Mouse (Mus musculus): Measurements from ENCODE around the gene Cyp4b1. TPM values are rescaled to one million over a fixed set of nuclear protein-coding genes. Genes with fewer than 3 reads are reported as not detected.
"Not testable (repeated sequence)": the region's sequence is repeated elsewhere in the genome, so short reads cannot be mapped to it uniquely, and the experiment has no call there.

The Cyp4b1 gene
- polyA plus RNA-seq, 1 experiment = 0.11 TPM

DNA sequence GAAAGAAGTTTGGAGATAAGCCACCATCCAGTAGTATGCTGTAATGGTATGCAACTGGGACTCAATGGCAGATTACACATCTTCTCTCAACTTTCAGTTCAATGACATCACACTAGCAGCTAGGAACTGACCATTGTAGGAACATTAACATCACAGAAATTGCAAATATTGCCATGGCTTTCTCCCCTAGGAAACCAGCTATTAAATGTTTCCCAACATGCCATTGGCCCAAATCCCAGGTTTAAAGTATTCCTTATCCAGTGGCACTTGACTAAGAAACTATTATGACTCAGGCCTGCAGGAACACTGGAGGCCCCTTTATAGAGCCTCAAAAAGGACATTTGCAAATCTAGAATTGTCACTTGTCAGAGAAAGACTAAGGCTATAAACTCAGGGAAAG, 1.8 kb upstream of the Cyp4b1 start:
- no peak for DNase-seq
- TF ChIP-seq CTCF (IDR thresholded peaks at IDR 0.05; ENCODE audit: borderline replicate concordance, insufficient read depth, low read depth, low read length) (no peak), POLR2A (IDR thresholded peaks at IDR 0.05; ENCODE audit: borderline replicate concordance, insufficient read depth, low read length) (no peak)
- H3K27me3 ChIP-seq (ENCODE audit: control insufficient read depth, insufficient read depth, low read length) = no peaks in the 10 kb centered on the region
- H3K4me3 ChIP-seq (replicated peaks; ENCODE audit: insufficient read depth, low read depth, low read length) = no peak overlapping the region
- H3K4me1 ChIP-seq (ENCODE audit: control insufficient read depth, insufficient read depth, low read length) = no peaks in the 10 kb centered on the region
- no peak overlapping the region for H3K27ac ChIP-seq (ENCODE audit: insufficient read depth, low read length)

DNA sequence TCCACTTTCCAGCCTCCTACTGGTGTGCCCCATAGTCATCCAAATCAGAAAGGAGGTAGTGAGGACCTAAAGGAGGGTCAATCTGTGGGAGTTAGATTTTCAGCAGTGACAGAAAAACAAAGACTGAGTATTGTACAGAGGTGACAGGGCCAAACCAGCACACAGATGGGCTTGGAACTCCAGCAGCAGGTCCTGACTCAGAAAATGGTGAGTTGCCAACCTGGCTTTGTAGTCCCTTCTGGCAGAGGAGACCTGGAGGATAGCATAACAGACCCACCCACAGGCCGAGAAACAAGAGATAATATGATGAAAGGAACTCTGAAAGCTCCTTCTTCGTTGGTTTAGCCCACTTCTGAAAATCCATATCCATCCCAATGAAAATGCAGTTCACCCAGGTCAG, 1.2 kb upstream of the Cyp4b1 start:
- 47% methylated on average over 2 of the region's 2 CpGs for WGBS
- H3K27me3 ChIP-seq (ENCODE audit: control insufficient read depth, insufficient read depth, low read length) = no peaks in the 10 kb centered on the region
- no peak for DNase-seq
- H3K27ac ChIP-seq (ENCODE audit: insufficient read depth, low read length) = no peak overlapping the region
- no peak overlapping the region for H3K4me3 ChIP-seq (replicated peaks; ENCODE audit: insufficient read depth, low read depth, low read length)
- no peak for TF ChIP-seq CTCF (IDR thresholded peaks at IDR 0.05; ENCODE audit: borderline replicate concordance, insufficient read depth, low read depth, low read length)
- no peak for TF ChIP-seq POLR2A (IDR thresholded peaks at IDR 0.05; ENCODE audit: borderline replicate concordance, insufficient read depth, low read length)
- no peaks in the 10 kb centered on the region for H3K4me1 ChIP-seq (ENCODE audit: control insufficient read depth, insufficient read depth, low read length)

DNA sequence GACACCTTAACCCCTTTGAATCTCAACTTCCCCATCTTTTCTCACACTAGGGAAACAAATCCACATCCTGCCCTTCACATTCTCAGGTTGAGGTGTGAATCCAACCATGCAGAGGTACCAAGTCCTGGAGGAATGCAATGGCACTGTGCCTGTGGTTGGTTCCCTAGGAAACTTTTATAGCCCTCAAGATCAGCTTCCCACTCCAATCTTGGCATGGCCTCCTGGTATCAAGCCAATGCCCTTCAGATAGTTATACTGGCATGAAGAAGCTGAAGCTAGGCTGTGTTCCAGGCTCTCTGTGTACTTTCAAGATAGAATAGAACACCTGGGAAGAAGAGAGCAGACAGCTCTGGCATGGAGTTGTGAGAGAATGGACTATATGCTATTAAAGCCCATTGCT, 2.2 kb downstream of the Cyp4b1 start:
- Histone ChIP-seq H3K4me3 (replicated peaks; ENCODE audit: insufficient read depth, low read depth, low read length) (no peak overlapping the region), H3K4me1 (ENCODE audit: control insufficient read depth, insufficient read depth, low read length) (no peaks in the 10 kb centered on the region), H3K27ac (ENCODE audit: insufficient read depth, low read length) (no peak overlapping the region), H3K27me3 (ENCODE audit: control insufficient read depth, insufficient read depth, low read length) (no peaks in the 10 kb centered on the region; the same call in 1 of the 2 replicates)
- TF ChIP-seq CTCF (IDR thresholded peaks at IDR 0.05; ENCODE audit: borderline replicate concordance, insufficient read depth, low read depth, low read length) (no peak), POLR2A (IDR thresholded peaks at IDR 0.05; ENCODE audit: borderline replicate concordance, insufficient read depth, low read length) (no peak)
- no peak for DNase-seq

DNA sequence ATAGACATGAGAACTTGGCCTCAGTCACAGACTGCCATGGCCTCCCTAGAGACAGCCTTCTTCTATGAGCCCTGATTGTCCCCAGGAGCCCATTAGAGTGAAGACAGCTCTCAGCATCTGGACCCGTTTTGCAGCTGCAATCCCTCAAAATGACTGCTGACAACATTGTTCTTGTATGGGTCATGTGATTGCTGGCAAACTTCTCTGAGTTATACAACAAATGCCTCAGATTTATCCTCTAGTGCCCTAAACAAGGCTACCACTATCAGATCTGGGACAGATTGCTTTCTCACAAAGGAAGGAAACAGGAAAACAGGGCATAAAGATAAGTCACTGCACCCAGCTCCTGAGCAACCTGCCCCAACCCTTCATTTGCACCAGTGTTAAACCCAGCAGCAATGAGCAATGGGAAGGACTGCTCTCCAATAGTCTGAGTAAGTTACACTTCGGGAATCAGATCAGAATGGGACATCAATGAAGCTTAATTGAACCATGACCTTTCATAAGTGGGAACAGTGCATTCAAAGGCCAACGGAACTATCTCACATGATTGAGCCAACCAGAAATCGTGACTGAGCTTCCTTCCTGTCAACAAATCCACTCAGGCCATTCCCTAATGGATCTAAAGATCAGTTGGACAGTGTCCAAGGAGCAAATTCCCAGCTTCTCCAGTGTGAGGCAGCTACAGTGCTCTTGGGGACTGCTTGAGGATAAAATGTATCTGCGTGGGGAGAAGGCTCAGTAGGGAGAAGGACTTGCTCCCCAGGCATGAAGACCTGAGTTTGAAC, 4.4 kb downstream of the Cyp4b1 start:
- no peaks in the 10 kb centered on the region; the same call in 1 of the 2 replicates for H3K27me3 ChIP-seq (ENCODE audit: control insufficient read depth, insufficient read depth, low read length)
- H3K4me3 ChIP-seq (replicated peaks; ENCODE audit: insufficient read depth, low read depth, low read length) = no peak overlapping the region
- H3K4me1 ChIP-seq (ENCODE audit: control insufficient read depth, insufficient read depth, low read length) = no peaks in the 10 kb centered on the region
- H3K27ac ChIP-seq (ENCODE audit: insufficient read depth, low read length) = no peak overlapping the region
- WGBS = 49% methylated on average over 5 of the region's 5 CpGs
- no peak for DNase-seq
- TF ChIP-seq POLR2A (IDR thresholded peaks at IDR 0.05; ENCODE audit: borderline replicate concordance, insufficient read depth, low read length) = no peak

GRCm38 (mm10) chr4:115625560-115625959, 22.0 kb downstream of the Cyp4b1 start:
- WGBS = 88% methylated on average over 3 of the region's 3 CpGs
- H3K27ac ChIP-seq (ENCODE audit: insufficient read depth, low read length); H3K4me3 ChIP-seq (replicated peaks; ENCODE audit: insufficient read depth, low read depth, low read length); H3K4me1 ChIP-seq (ENCODE audit: control insufficient read depth, insufficient read depth, low read length); H3K27me3 ChIP-seq (ENCODE audit: control insufficient read depth, insufficient read depth, low read length); DNase-seq: not testable (repeated sequence)

DNA sequence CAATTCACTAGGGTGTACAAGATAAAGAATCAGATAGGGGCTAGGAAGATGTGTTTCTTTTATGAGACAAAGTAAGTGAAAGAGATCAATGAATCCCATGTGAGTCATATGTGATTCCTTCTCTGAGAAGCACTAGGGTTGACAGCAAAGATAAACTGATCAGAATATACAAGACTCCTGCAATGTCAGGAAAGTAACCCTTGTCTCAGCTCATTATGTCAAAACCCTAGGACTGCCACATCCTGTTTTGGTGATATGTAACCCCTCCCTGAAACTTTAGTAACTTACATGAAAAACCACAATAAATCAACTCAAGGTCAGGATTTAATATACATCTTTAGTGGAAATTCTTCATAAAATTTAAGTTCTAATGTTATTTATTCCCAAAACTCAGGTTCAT, 33.5 kb downstream of the Cyp4b1 start:
- H3K4me1 ChIP-seq (ENCODE audit: control insufficient read depth, insufficient read depth, low read length) = no peaks in the 10 kb centered on the region
- no peak for DNase-seq
- TF ChIP-seq CTCF (IDR thresholded peaks at IDR 0.05; ENCODE audit: borderline replicate concordance, insufficient read depth, low read depth, low read length) = no peak
- TF ChIP-seq POLR2A (IDR thresholded peaks at IDR 0.05; ENCODE audit: borderline replicate concordance, insufficient read depth, low read length) = no peak
- no peak overlapping the region for H3K4me3 ChIP-seq (replicated peaks; ENCODE audit: insufficient read depth, low read depth, low read length)
- H3K27me3 ChIP-seq (ENCODE audit: control insufficient read depth, insufficient read depth, low read length) = no peaks in the 10 kb centered on the region
- H3K27ac ChIP-seq (ENCODE audit: insufficient read depth, low read length) = no peak overlapping the region

DNA sequence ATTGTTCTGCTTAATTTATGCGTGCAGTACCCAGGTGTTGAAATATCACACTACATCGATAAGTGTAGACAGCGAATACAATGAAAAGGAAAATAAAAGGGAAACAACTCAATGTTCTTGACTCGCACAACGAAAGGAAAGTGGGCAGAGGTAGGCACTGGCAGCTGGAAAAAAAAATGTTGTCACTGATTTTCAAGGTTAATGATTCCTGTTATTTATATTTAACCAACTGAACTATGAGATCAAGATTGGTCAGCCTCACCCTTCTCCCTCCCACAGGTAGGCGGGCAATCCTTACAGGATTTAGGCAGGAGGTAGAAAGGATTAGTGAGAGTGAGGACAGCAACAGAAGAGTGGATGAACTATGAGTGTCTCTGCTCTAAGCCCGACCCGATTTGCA, 46.9 kb downstream of the Cyp4b1 start, which contains the start of gene Cyp4a32:
Gene Cyp4a32 (plus strand): TSS at position 359 of the 400 bp plus-strand sequence.
- not testable (repeated sequence) for H3K27me3 ChIP-seq (ENCODE audit: control insufficient read depth, insufficient read depth, low read length); DNase-seq; H3K4me3 ChIP-seq (replicated peaks; ENCODE audit: insufficient read depth, low read depth, low read length); H3K27ac ChIP-seq (ENCODE audit: insufficient read depth, low read length); H3K4me1 ChIP-seq (ENCODE audit: control insufficient read depth, insufficient read depth, low read length)
- 90% methylated on average over 8 of the region's 8 CpGs for WGBS

- 92% methylated on average over 2 of the region's 2 CpGs for WGBS
- no peak for DNase-seq
- H3K4me3 ChIP-seq (replicated peaks; ENCODE audit: insufficient read depth, low read depth, low read length) = no peak overlapping the region
- H3K4me1 ChIP-seq (ENCODE audit: control insufficient read depth, insufficient read depth, low read length) = no peaks in the 10 kb centered on the region
- TF ChIP-seq POLR2A (IDR thresholded peaks at IDR 0.05; ENCODE audit: borderline replicate concordance, insufficient read depth, low read length) (no peak), CTCF (IDR thresholded peaks at IDR 0.05; ENCODE audit: borderline replicate concordance, insufficient read depth, low read depth, low read length) (no peak)
- no peak overlapping the region for H3K27ac ChIP-seq (ENCODE audit: insufficient read depth, low read length)
- H3K27me3 ChIP-seq (ENCODE audit: control insufficient read depth, insufficient read depth, low read length) = no peaks in the 10 kb centered on the region
Measured at GRCm38 (mm10) chr4:115596824-115597336, 50.6 kb downstream of the Cyp4b1 start.
